Comparison of ENCODE assay signal across 28 mouse cellular contexts in the genomic region with DNA sequence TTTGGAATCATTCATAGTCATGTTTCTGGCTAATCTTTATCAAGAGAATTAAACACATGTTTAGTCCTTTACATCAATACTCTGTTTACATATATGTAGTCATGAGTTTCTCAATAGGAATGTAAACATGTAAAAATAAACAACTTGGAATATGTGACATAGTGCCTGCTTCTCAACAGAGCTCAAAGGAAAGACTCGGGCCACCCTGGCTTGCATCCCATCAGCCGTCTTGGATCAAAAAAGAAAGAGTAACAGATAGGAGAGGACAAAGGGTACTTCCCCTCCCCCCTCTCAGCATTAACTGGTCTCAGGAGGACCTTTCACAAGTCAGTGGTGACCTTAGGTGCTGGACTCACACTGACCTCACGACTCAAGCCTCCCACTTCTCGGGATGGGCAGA.
"Had no signal": no experiment of that assay in that cellular context is flagged by ENCODE, and none has a peak within 500 bp of the region (broad histone marks: within the 10 kb centered on the region; RNA-seq: fewer than 3 reads in every experiment).

No protein-coding gene starts in this region.

- H3K4me2 ChIP-seq: limb, embryonic 12.5 days; limb, embryonic 13.5 days; limb, embryonic 15.5 days; liver, embryonic 11.5 days; liver, embryonic 12.5 days; liver, embryonic 13.5 days; liver, embryonic 15.5 days; midbrain, embryonic 11.5 days; midbrain, embryonic 12.5 days; midbrain, embryonic 13.5 days; midbrain, embryonic 15.5 days; neural tube, embryonic 12.5 days; neural tube, embryonic 13.5 days had no signal

- H3K9me3 ChIP-seq: limb, embryonic 10.5 days; limb, embryonic 12.5 days; limb, embryonic 13.5 days; limb, embryonic 15.5 days; liver, embryonic 12.5 days; liver, embryonic 13.5 days; liver, embryonic 15.5 days; midbrain, embryonic 10.5 days; midbrain, embryonic 12.5 days; midbrain, embryonic 13.5 days; midbrain, embryonic 15.5 days; neural tube, embryonic 12.5 days; neural tube, embryonic 13.5 days had no signal

- H3K27me3 ChIP-seq: limb, embryonic 12.5 days; limb, embryonic 15.5 days; liver, embryonic 12.5 days; liver, embryonic 13.5 days; liver, embryonic 15.5 days; megakaryocyte, embryonic 14.5 days; midbrain, embryonic 12.5 days; midbrain, embryonic 13.5 days; midbrain, embryonic 15.5 days; neural tube, embryonic 12.5 days; neural tube, embryonic 13.5 days had no signal

- H3K4me3 ChIP-seq: left cerebral cortex, adult 2 months; limb, embryonic 10.5 days; limb, embryonic 12.5 days; limb, embryonic 13.5 days; limb, embryonic 15.5 days; liver, embryonic 12.5 days; liver, embryonic 13.5 days; liver, embryonic 15.5 days; midbrain, embryonic 10.5 days; midbrain, embryonic 12.5 days; midbrain, embryonic 13.5 days; midbrain, embryonic 15.5 days; myocyte; neural tube, embryonic 12.5 days; neural tube, embryonic 13.5 days had no signal

- ATAC-seq: liver, embryonic 12.5 days; liver, postnatal 0 days; midbrain, embryonic 13.5 days; midbrain, embryonic 15.5 days; midbrain, embryonic 16.5 days had no signal

- DNase-seq: layer of hippocampus, postnatal 36 days; left cerebral cortex, postnatal 4 days; liver; liver, embryonic 13.5 days; liver, postnatal 0 days; lung, postnatal 10 days; lung, postnatal 36 days; midbrain, embryonic 14.5 days had no signal

- H3K4me1 ChIP-seq: limb, embryonic 12.5 days; megakaryocyte, embryonic 14.5 days; midbrain, embryonic 10.5 days; midbrain, embryonic 12.5 days; midbrain, embryonic 13.5 days; midbrain, embryonic 15.5 days had no signal

- H3K27ac ChIP-seq: left cerebral cortex, adult 2 months; limb, embryonic 10.5 days; limb, embryonic 12.5 days; limb, embryonic 13.5 days; limb, embryonic 15.5 days; liver, embryonic 12.5 days; liver, embryonic 13.5 days; liver, embryonic 14.5 days; liver, embryonic 15.5 days; macrophage; midbrain, embryonic 10.5 days; midbrain, embryonic 12.5 days; midbrain, embryonic 13.5 days; midbrain, embryonic 15.5 days; neural tube, embryonic 12.5 days; neural tube, embryonic 13.5 days had no signal

- H3K36me3 ChIP-seq: limb, embryonic 10.5 days; limb, embryonic 12.5 days; limb, embryonic 13.5 days; limb, embryonic 15.5 days; liver, embryonic 12.5 days; liver, embryonic 13.5 days; liver, embryonic 15.5 days; midbrain, embryonic 10.5 days; midbrain, embryonic 12.5 days; midbrain, embryonic 13.5 days; midbrain, embryonic 15.5 days; neural tube, embryonic 12.5 days had no signal

- H3K9ac ChIP-seq: limb, embryonic 12.5 days; limb, embryonic 13.5 days; limb, embryonic 15.5 days; liver, embryonic 12.5 days; liver, embryonic 13.5 days; liver, embryonic 14.5 days; liver, embryonic 15.5 days; liver, postnatal 0 days; midbrain, embryonic 12.5 days; midbrain, embryonic 13.5 days; midbrain, embryonic 15.5 days; neural tube, embryonic 12.5 days; neural tube, embryonic 13.5 days had no signal
